Mouse (Mus musculus) embryo, embryonic 11 days (tissue): ENCODE data around the gene Snx13.

Experiments
- DNase-seq: peaks from one replicate; pipeline ENCODE4 v3.0.0-alpha.2; 2015

Gene Snx13

GRCm38 (mm10) chr12:35191698-35192425 lies 144.9 kb downstream of the Snx13 start:
- DNase-seq, result peak; percentile 90

DNA sequence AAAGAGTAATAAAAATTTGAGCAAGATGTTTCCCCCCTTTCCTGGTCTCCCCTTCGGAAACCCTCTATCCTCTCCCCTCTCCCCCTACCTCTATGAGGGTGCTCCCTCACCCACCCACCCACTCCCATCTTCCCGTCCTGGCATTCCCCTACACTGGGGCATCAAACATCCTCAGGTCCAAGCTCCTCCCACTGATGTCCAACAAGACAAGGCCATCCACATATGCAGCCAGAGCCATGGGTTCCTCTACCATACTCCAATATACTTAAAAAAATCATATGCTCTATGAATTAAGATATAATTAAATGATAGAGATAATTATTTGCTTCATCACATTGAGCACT lies 145.4 kb downstream of the Snx13 start:
- no peak for DNase-seq
